Mouse (Mus musculus): ENCODE data around the gene Fezf2. TPM values are rescaled to one million over a fixed set of nuclear protein-coding genes. Genes with fewer than 3 reads are reported as not detected.

Fezf2 gene
- polyA plus RNA-seq, 1 experiment from 2014 or later = not detected

DNA sequence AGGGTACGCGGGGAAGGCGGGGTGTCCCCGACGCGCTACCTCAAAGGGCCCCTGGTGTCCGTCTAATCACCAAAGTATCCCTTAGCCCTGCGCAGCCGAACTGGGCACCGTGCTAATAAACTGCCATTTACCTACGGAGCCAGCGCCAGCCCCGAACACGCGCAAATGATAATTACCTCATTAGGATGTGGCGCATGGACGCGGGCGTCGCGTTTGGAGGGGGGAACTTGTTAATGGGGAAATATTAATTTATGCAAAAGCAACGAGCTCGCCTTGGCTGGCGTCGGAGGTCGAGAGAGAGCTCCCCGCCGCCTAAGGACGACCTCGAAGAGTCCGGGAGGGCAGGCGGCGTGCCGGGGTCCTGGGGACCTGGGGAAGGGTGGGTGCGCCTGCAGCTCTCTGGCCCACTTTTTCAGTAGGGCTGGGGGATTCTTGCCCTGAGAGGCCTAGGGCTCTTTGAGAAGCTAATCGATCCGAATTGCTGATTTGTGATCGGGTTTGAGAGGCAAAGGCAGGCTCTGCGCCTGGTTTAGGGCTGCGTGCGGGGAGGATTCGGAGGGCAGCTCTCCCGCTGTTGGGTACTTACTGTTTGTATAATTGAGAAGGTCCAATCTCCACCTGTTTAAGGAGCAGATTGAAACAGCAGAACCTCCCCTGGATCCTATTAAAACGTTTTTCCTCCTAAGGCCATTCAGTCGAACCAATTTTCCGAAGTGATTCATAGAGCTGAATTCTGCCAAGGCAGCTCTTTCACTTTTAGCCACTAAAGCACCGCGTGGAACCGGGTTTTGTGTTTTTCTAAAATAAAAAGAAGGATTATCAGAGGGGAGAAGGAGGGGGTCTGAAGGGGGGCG lies 1.8 kb downstream of the Fezf2 start:
- H3K36me3 ChIP-seq (ENCODE audit: insufficient read depth) = no peaks in the 10 kb centered on the region
- H3K4me3 ChIP-seq (ENCODE audit: low read depth, low read length) = peak overlapping the region; percentile 16
- no peak overlapping the region for H3K27ac ChIP-seq (ENCODE audit: low read depth)
- H3K9me3 ChIP-seq (ENCODE audit: low read depth, low read length) = no peaks in the 10 kb centered on the region
- no peak overlapping the region for H3K9ac ChIP-seq
- TF ChIP-seq CTCF (IDR thresholded peaks at IDR 0.05; ENCODE audit: low read depth) = no peak
- DNase-seq (no peak), ATAC-seq (ENCODE audit: insufficient read depth) (no peak)
- peaks cover 100% of the 10 kb centered on the region for H3K27me3 ChIP-seq (ENCODE audit: insufficient read depth, low read length)
- under 1% methylated on average over 50 of the region's 50 CpGs for WGBS
- H3K4me1 ChIP-seq (ENCODE audit: insufficient read depth) = no peaks in the 10 kb centered on the region
- peak overlapping the region; percentile 46 for H3K4me2 ChIP-seq

DNA sequence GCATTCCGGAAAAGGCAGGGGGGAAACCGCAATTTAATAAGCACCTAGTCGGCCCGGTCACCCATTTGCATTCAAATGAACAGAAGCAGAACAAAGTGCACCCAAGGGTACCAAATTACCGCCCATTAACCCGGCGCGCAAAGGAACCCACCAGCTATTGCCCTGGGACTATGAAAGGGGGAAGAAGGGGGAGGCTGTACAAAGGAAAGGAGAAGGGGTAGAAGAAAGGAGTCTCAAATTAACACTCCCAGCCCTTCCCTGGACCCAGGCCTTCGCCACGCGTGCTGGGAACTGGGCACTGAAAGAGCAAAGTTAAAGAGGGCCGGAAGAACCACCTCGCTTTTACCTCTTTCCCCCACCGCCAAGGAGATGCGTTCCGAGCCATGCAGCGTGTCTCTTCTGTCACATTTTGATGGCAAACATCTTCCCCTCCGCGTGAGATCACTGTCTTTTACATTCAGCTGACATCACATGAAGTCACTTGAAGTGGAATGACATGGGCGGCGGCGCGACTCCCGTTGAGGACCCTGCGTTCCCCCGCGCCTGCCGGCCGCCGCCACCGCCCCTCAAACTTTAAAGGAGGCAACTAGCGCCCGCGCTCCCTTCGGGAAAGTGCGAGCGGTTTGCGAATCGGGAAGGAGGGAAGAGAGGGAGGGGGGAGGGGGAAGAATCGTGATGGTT lies 2.6 kb downstream of the Fezf2 start:
- Histone ChIP-seq H3K4me2 (0 out of 2 replicates have a peak overlapping the region, but pooled peaks have one; percentile 35), H3K9me3 (ENCODE audit: low read depth, low read length) (no peaks in the 10 kb centered on the region), H3K27ac (ENCODE audit: low read depth) (no peak overlapping the region), H3K4me3 (ENCODE audit: low read depth, low read length) (peak overlapping the region; percentile 16; the same call in 1 of the 2 replicates), H3K4me1 (ENCODE audit: insufficient read depth) (no peaks in the 10 kb centered on the region), H3K36me3 (ENCODE audit: insufficient read depth) (no peaks in the 10 kb centered on the region), H3K9ac (no peak overlapping the region), H3K27me3 (ENCODE audit: insufficient read depth, low read length) (peaks cover 100% of the 10 kb centered on the region)
- no peak for DNase-seq
- under 1% methylated on average over 40 of the region's 40 CpGs for WGBS
- no peak for TF ChIP-seq CTCF (IDR thresholded peaks at IDR 0.05; ENCODE audit: low read depth)
- ATAC-seq (ENCODE audit: insufficient read depth) = no peak

DNA sequence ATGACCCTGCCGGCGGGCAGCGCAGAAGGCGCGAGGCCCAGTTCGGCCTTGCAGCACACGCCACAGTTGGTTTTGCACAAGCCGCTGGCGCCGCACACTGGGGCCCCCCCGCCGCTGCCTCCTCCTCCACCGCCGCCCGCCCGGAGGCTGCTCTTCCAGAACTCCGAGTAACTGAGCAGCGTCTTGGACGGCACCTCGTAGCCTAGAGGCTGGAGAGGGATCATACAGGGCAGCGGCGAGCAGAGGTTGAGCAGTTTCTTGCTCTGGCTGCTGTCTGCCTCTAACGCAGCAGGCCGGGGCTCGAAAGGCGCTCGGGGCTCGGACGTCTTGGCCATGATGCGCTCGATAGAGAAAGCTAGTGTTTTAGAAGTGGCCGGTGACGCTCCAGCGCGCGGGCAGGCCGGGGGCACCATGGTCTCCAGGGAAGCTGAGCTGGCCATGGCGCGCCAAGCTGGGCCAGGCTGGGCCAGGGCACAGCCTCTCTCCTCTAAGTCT lies 3.2 kb downstream of the Fezf2 start:
- Histone ChIP-seq H3K4me3 (ENCODE audit: low read depth, low read length) (0 out of 2 replicates have a peak overlapping the region, but pooled peaks have one; percentile 15), H3K27me3 (ENCODE audit: insufficient read depth, low read length) (peaks cover 100% of the 10 kb centered on the region), H3K4me1 (ENCODE audit: insufficient read depth) (no peaks in the 10 kb centered on the region), H3K9me3 (ENCODE audit: low read depth, low read length) (no peaks in the 10 kb centered on the region), H3K4me2 (peak overlapping the region; percentile 35; the same call in 1 of the 2 replicates), H3K36me3 (ENCODE audit: insufficient read depth) (no peaks in the 10 kb centered on the region), H3K27ac (ENCODE audit: low read depth) (no peak overlapping the region), H3K9ac (no peak overlapping the region)
- WGBS = under 1% methylated on average over 39 of the region's 39 CpGs
- ATAC-seq (ENCODE audit: insufficient read depth) (no peak), DNase-seq (no peak)
- TF ChIP-seq CTCF (IDR thresholded peaks at IDR 0.05; ENCODE audit: low read depth) = no peak

DNA sequence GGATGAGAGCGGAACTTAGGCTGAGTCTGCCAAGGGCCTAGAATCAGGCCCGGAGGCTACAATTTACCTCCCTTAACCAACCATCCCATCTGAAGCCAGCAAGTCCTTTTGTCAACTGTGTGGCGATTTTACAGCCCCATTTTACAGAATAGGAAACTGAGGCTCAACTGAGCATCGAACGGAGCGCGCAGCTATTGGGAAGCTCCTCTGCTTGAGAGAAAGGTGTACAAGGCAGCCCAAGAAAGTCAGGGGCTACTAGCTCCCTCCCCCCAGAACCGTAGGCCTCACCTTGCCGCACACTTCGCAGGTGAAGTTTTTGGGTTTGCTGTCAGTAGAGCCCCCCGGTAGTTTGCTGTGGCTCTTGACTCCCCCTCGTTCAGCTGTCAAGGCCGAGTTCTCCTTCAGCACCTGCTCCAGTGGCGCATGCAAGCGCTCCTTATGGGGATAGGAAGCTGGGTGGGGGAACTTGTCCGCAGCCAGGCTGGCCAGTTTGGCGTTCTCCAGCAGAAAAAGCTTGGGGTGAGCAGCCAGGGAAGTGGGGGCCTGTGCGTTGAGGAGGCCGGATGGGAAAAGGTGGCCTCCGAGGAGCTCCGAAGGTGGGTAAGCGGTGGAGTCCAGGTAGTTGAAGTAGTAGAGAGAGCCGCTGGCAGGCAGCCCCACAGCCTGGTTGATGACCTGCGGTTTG lies 3.8 kb downstream of the Fezf2 start:
- Histone ChIP-seq H3K4me2 (peak overlapping the region; percentile 35; the same call in 1 of the 2 replicates), H3K9ac (no peak overlapping the region), H3K9me3 (ENCODE audit: low read depth, low read length) (no peaks in the 10 kb centered on the region), H3K36me3 (ENCODE audit: insufficient read depth) (no peaks in the 10 kb centered on the region), H3K4me1 (ENCODE audit: insufficient read depth) (no peaks in the 10 kb centered on the region), H3K27me3 (ENCODE audit: insufficient read depth, low read length) (peaks cover 99% of the 10 kb centered on the region), H3K4me3 (ENCODE audit: low read depth, low read length) (0 out of 2 replicates have a peak overlapping the region, but pooled peaks have one; percentile 15), H3K27ac (ENCODE audit: low read depth) (no peak overlapping the region)
- no peak for TF ChIP-seq CTCF (IDR thresholded peaks at IDR 0.05; ENCODE audit: low read depth)
- ATAC-seq (ENCODE audit: insufficient read depth) (no peak), DNase-seq (no peak)
- 3% methylated on average over 24 of the region's 24 CpGs for WGBS

DNA sequence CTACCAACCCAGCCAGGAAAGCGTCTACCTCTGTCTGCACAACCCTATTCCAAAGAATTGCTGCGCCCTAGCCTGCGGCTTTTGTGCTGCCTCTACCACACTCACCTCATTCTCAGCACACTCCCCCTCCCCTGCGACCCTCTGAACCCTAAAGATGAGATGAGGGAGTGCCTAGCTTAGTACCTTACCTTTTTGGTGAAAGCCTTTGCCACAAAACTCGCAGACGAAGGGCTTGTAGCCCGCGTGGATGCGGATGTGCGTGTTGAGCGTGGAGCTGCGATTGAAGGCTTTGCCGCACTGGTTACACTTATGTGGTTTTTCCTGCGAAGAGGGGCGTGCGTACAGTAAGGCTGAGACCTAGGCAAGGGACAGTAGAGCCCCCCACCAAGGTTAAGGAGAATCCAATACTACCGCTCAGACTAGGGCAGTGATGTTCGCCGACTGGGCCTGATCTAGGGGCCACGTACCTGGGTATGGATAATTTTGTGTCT lies 4.5 kb downstream of the Fezf2 start:
- H3K4me2 ChIP-seq = no peak overlapping the region
- H3K27me3 ChIP-seq (ENCODE audit: insufficient read depth, low read length) = peaks cover 99% of the 10 kb centered on the region
- DNase-seq (no peak), ATAC-seq (ENCODE audit: insufficient read depth) (no peak)
- H3K9me3 ChIP-seq (ENCODE audit: low read depth, low read length) = no peaks in the 10 kb centered on the region
- H3K9ac ChIP-seq = no peak overlapping the region
- 2% methylated on average over 20 of the region's 20 CpGs for WGBS
- no peak overlapping the region for H3K4me3 ChIP-seq (ENCODE audit: low read depth, low read length)
- H3K4me1 ChIP-seq (ENCODE audit: insufficient read depth) = no peaks in the 10 kb centered on the region
- TF ChIP-seq CTCF (IDR thresholded peaks at IDR 0.05; ENCODE audit: low read depth) = no peak
- H3K36me3 ChIP-seq (ENCODE audit: insufficient read depth) = no peaks in the 10 kb centered on the region
- H3K27ac ChIP-seq (ENCODE audit: low read depth) = no peak overlapping the region

DNA sequence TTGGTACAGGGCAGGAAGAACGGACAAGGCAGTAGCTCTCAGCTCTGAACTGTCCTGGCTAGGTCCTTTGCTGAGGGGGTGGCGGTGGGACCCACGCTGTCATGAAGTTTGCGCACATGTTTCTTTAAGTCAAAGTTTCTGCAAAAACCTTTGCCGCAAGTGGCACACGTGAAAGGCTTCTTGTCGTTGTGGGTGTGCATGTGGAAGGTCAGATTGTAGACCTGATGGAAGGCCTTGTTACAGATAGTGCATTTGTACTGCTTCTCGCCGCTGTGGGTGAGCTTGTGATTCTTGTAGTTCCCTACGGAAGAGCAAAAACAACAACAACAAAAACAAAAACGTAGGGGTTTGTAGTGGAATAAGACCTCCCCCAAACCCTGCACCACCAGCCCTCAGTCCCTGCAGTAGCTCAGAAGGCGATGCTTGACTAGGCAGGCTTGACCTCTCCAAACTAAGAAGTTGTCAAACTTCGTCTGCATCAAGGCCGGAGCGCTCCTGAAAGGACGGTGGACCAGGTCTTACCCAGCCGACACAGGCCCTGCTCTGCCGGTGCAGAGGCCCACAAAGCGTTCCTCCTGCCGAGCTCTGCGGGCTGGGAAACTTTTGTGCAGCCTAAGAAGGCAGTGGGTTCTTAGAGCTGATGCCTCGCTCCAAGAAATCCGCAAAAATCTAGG lies 5.4 kb downstream of the Fezf2 start:
- no peaks in the 10 kb centered on the region for H3K4me1 ChIP-seq (ENCODE audit: insufficient read depth)

More for the DNA sequence above, 5.4 kb downstream of the Fezf2 start:
- Histone ChIP-seq H3K9me3 (ENCODE audit: low read depth, low read length) (no peaks in the 10 kb centered on the region), H3K4me2 (no peak overlapping the region), H3K4me3 (ENCODE audit: low read depth, low read length) (no peak overlapping the region), H3K27me3 (ENCODE audit: insufficient read depth, low read length) (peaks cover 99% of the 10 kb centered on the region), H3K9ac (no peak overlapping the region), H3K36me3 (ENCODE audit: insufficient read depth) (no peaks in the 10 kb centered on the region), H3K27ac (ENCODE audit: low read depth) (no peak overlapping the region)
- no peak for TF ChIP-seq CTCF (IDR thresholded peaks at IDR 0.05; ENCODE audit: low read depth)
- ATAC-seq (ENCODE audit: insufficient read depth) = no peak
- no peak for DNase-seq
- 2% methylated on average over 23 of the region's 23 CpGs for WGBS

Measured in lung, embryonic 14.5 days (tissue).